Mouse (Mus musculus): Measurements from ENCODE around the gene Ccdc61.

GRCm38 (mm10) chr7:18893651-18894430 is 16.4 kb downstream of the Ccdc61 start:
- TF ChIP-seq CTCF (IDR thresholded peaks at IDR 0.05): no peak
- no peak for TF ChIP-seq POLR2A (IDR thresholded peaks at IDR 0.05; ENCODE audit: insufficient read depth, low read depth, low read length)
